Mouse (Mus musculus) lung, postnatal 10 days (tissue): ENCODE measurements around the gene Fbxo5.

Experiments
- DNase-seq: peaks from one replicate; pipeline ENCODE4 v3.0.0; 2021

Gene Fbxo5

DNA sequence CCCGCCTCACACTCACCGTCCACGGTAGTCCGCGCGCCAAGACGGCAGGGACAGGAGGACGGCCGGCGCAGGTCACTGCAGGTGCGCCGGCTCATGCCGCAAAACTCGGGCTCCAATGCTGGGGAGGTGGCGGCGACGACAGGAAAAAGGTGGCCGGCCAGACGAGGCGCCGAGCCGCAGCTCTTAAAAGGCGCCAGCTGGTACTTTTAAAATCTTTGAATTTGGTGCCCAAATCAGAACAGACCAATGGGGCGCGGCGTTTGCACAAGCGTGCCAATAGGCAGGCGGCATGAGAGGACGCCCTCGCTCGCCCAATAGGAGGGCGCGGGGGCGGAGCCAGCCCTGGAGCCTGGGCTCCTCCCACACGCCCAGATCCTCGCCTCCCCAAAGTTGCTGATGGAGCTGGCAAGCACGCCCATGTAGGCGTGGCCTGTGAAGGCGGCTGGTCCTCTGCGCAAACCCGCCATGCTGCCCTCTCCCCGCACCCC is at the start of gene Fbxo5:
Fbxo5 (minus strand) TSS at position 358 of the 488 bp plus-strand sequence.
- DNase-seq = peak; percentile 99

GRCm38 (mm10) chr10:5853290-5853868 is 48.0 kb upstream of the Fbxo5 start:
- DNase-seq = no peak

GRCm38 (mm10) chr10:5846939-5847338 is 41.5 kb upstream of the Fbxo5 start:
- DNase-seq = no peak

- DNase-seq = peak; percentile 68
These were observed 36.0 kb upstream of the Fbxo5 start for GRCm38 (mm10) chr10:5841369-5841768.

GRCm38 (mm10) chr10:5826336-5827025 is 21.1 kb upstream of the Fbxo5 start:
- no peak for DNase-seq

GRCm38 (mm10) chr10:5824779-5825178 is 19.4 kb upstream of the Fbxo5 start:
- DNase-seq = peak; percentile 78

GRCm38 (mm10) chr10:5823740-5824491 is 18.5 kb upstream of the Fbxo5 start, which contains the start of gene Mtrf1l:
TSS of gene Mtrf1l (minus strand) at chr10:5823910.
- DNase-seq = peak; percentile 99

DNA sequence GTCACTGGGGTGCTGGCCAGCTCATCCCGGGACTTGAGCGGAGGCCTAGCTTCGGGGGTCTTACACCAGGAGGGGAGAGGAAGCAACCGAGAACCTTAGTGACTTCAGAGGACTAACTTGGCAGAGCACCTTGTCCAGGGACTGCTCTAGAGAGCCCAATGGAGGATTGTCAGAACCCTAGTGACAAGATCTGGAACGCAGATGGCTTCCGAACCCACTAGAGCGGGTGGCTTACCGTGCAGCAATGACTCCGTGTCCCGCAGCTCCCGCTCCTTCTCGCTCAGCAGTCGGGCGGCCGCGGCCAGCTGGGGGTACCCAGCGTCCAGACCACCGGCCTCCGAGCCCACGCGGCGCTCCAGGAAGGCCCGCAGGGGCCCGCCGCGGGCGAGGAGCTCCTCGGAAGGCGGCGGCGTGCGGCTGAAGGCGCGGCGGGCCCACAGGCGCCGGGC is 17.9 kb upstream of the Fbxo5 start:
- DNase-seq = no peak

- no peak for DNase-seq
These were observed 13.4 kb upstream of the Fbxo5 start for GRCm38 (mm10) chr10:5818772-5819171.

DNA sequence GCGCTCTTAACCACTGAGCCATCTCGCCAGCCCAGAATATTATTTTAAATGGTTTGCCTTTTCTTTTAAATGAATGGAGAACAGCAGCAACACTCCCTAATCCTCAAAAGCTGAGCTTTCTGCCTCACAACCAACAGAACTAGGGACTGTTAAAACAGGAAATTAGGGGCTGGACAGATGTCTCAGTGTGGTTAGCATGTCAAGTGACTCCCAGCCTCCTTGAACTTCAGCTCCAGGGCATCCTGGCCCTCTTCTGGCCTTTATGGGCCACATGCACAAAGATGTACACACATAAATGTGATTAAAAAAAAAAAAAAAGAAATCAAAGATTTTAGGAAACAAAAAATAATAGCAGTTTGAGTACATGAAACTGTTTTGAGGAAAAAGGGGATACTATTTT is 10.6 kb upstream of the Fbxo5 start:
- DNase-seq = no peak

GRCm38 (mm10) chr10:5813724-5814123 is 8.3 kb upstream of the Fbxo5 start:
- DNase-seq = no peak

DNA sequence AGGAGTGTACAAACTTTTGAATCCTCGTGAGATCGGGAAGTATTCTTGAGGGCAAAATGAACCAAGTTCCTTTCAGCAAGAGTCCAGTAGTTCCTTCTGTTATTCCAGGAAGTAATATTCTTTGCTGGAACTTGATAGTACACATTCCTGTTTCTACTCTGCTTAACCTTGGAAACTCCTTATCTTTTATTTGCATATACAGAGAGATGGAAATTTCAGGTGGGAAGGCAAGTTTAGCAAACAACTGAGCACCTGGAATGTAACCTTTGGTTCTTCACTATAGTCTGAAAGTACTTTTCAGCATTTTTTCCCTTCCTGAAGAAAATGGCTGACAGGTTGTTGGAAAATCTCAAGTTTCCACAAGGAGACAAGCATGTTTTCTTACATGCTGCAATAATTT is 2.3 kb upstream of the Fbxo5 start:
- no peak for DNase-seq

DNA sequence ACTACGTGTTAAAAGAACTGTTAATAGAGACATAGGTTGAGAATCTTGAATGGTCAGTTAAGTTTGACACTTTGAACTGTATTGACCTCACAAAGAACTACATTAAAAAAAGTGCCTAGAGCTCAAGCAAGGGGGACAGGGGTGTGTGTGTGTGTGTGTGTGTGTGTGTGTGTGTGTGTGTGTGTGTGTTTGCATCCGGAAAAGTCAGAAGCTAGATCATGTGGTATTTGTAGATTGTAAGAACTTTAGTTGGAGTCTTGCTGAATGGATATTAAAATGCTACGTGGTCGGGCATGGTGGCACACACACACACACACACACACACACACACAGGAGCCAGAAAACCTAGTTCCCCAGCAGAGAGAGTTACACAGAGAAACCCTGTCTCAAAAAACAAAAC is 1.6 kb upstream of the Fbxo5 start:
- no peak for DNase-seq

GRCm38 (mm10) chr10:5806416-5806815 is 1.0 kb upstream of the Fbxo5 start:
- DNase-seq = no peak

DNA sequence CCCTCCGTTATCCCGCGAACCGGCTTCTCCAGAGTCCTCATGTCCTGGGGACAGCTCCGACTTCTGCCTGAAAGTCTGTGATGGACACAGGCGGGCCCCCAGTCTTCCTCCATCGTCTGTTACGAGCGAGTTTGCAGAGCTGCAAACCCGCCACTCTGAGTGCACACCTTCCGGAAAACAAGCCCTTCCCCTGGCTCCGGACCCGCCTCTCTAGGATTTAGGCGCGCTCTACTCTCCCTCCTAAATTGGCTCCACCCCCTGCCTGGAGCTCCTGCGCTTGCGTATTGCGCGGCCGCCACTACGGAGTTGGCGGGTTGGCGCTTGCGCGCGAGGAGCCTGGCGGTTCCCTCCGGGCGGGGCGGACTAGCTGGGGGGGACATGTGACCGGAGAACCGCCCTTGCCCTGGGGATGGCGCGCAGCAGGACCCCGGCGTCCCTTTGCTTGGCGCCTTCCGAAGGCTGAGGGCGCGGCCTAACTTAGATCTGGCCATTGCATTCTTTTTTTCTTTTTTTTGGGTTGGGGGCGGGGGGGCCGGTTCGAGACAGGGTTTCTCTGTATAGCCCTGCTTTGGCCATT is 419 bp upstream of the Fbxo5 start:
- DNase-seq = peak; percentile 98

DNA sequence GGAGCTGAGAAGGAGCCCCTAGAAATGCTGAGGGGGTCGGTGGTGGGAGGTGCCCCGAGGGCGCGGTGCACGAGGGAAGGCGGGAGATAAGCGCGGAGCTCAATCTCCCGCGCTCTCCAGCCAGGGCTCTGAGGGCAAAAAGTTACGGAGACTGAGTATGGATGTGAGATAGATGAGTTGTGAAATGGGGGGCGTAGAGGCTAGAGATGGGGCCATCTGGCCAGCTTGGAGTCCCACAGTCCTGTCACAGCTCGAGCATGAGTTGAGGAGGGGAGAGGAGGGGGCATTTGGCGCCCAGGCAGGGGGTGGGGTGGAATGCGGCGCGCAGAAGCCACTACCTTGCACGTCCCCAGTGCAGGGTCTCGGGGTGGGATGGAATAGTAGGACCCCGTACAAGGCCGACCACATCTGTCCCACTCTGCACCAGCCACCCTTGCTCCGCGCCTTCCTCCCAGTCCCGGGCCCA is 676 bp downstream of the Fbxo5 start:
- DNase-seq = no peak

- DNase-seq = no peak
These were observed 1.7 kb downstream of the Fbxo5 start for GRCm38 (mm10) chr10:5803739-5804138.

DNA sequence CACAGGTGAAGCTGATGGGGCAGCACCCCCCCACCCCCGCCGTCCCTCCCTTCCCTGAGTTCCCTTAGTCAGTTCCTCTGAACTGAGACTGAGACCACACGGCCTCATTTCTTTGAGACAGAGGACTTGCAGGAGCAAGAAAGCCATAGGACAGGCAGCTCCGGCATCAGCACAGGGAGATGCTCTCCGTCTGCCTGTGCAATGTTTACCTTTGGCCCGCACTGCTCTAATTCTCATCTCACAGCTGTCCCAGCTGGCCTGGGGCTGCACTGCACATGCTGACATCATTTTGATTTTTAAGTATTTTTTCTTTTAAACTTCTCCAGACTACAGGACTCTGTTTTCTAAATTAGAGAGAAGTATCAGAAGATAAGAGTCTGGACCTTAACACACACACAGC is 2.5 kb downstream of the Fbxo5 start:
- no peak for DNase-seq

DNA sequence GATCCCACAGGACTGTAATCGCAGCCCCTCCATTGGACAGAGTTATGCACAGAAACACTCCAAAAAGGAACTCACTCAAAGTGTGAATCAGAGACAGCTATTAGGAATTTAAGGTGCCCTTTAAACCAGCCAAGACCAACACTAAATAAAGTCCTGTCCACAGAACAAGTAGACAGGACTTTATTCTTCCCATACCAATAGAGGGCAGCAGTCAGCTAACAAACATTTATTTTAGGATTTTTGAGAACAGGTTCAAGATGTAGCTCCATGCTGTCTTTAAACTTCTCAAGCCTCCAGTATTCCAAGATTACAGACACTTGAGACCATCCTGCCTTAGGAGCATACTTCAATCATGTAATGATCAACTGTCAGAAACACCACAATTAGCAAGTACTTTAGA is 4.9 kb downstream of the Fbxo5 start:
- DNase-seq = peak; percentile 19

GRCm38 (mm10) chr10:5798069-5798468 is 7.3 kb downstream of the Fbxo5 start:
- no peak for DNase-seq

GRCm38 (mm10) chr10:5790657-5791056 is 14.7 kb downstream of the Fbxo5 start:
- peak; percentile 49 for DNase-seq

DNA sequence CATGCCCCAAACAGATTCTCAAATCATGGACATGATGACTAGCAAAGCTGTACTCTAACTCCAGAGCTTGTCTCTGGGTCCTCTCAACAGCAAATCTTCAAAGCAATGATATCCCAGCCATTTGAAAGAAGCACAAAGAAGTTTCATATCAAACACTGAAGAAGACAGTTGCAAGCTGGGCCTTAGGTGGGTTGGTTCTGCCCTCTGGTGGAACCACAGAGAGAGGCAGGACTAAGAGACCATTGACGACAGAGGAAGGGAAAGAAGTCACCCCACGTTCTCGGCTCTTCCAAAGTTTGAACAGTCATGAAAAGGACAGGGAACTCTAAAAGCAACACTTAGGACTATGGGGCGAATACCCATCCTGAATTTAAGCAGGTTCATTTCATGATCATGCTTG is 18.5 kb downstream of the Fbxo5 start:
- peak; percentile 35 for DNase-seq
